Mouse (Mus musculus): ENCODE measurements around the gene Slc8a3. TPM values are rescaled to one million over a fixed set of nuclear protein-coding genes. Genes with fewer than 3 reads are reported as not detected.

Slc8a3 gene
- total and polyA plus RNA-seq, 2 experiments from 2014 or later = 10.5 to 38.7 TPM

DNA sequence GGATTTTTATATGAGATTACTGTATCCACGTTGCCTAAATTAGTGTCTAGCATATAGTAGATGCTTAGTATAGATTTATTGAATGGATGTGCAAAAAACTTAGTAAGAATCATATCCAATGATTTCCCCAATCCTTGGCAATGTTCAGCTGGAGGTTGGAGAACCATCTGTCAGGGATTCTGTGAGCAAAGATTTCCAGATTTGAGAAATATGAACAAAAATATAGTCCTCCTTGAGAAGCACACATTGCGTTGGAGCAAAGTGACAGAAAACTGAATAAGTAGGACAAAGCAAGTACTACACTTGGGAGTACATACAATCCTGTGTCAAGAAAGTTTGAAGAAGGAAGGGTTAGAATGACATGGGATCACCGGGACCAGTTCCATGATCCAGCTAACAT, 8.9 kb downstream of the Slc8a3 start:
- no peak overlapping the region for H3K4me3 ChIP-seq (ENCODE audit: low read depth, low read length)
- H3K27ac ChIP-seq (ENCODE audit: low read depth, low read length) = no peak overlapping the region
- no peaks in the 10 kb centered on the region for H3K27me3 ChIP-seq (ENCODE audit: insufficient read depth, low read length)
- H3K9me3 ChIP-seq (ENCODE audit: low read length) = no peaks in the 10 kb centered on the region
- WGBS = 79% methylated on average over 3 of the region's 3 CpGs
- no peaks in the 10 kb centered on the region for H3K36me3 ChIP-seq (ENCODE audit: insufficient read depth)
- no peak; the same call in 1 of the 2 replicates for ATAC-seq
- TF ChIP-seq CTCF (IDR thresholded peaks at IDR 0.05; ENCODE audit: low read depth) = no peak
- DNase-seq = peak; percentile 50
- no peak overlapping the region for H3K9ac ChIP-seq
- no peak overlapping the region for H3K4me2 ChIP-seq (ENCODE audit: low read depth)
- no peaks in the 10 kb centered on the region for H3K4me1 ChIP-seq (ENCODE audit: insufficient read depth)

DNA sequence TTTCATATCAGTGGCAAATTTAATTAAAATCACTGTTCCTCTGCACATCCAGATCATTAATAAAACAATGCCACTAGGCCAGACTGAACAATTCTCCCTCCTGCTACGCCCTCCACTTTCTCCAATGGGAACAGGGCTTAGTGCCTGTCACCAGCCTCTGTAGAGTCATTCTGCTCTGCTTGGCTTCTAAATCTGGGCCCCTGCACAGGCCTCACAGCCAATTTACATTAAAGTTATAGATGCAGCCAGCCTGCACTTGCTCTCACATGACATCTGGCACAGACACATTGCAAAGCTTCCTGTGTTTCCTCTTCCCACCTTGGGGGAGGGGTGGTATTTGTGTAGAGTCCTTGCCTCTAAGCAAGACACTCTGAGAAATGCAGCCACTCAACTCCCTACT, 12.0 kb downstream of the Slc8a3 start:
- ATAC-seq (peak; percentile 36; the same call in 1 of the 2 replicates), DNase-seq (peak; percentile 4)
- Histone ChIP-seq H3K4me1 (ENCODE audit: insufficient read depth) (no peaks in the 10 kb centered on the region), H3K36me3 (ENCODE audit: insufficient read depth) (no peaks in the 10 kb centered on the region), H3K27me3 (ENCODE audit: insufficient read depth, low read length) (no peaks in the 10 kb centered on the region), H3K27ac (ENCODE audit: low read depth, low read length) (no peak overlapping the region), H3K4me2 (ENCODE audit: low read depth) (no peak overlapping the region), H3K9ac (no peak overlapping the region), H3K4me3 (ENCODE audit: low read depth, low read length) (no peak overlapping the region), H3K9me3 (ENCODE audit: low read length) (no peaks in the 10 kb centered on the region)
- no peak for TF ChIP-seq CTCF (IDR thresholded peaks at IDR 0.05; ENCODE audit: low read depth)
- WGBS = 59% methylated on average over 1 of the region's 1 CpGs

DNA sequence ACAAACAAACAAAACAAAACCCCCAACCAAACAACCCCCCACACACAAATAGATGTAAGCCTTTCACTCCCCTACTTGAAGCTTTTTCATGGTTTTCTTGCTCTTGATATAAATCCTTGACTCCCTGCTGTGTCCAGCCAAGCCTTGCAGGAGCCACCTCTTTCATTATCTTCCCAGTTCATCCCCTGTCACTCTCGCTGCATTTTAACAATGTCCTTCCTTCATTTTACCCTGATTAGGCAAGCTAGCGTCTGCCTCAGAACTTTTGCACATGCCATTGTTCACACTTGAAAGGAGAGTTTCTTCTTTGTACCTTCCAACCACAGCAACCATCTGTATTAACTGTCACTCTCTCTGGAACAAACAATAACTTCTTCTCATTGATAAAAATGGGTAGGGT, 15.2 kb downstream of the Slc8a3 start:
- no peak for DNase-seq
- ATAC-seq = no peak
- no peak for TF ChIP-seq CTCF (IDR thresholded peaks at IDR 0.05; ENCODE audit: low read depth)
- Histone ChIP-seq H3K36me3 (ENCODE audit: insufficient read depth) (peaks cover 6% of the 10 kb centered on the region; the same call in 1 of the 2 replicates), H3K27me3 (ENCODE audit: insufficient read depth, low read length) (no peaks in the 10 kb centered on the region), H3K4me3 (ENCODE audit: low read depth, low read length) (no peak overlapping the region), H3K9me3 (ENCODE audit: low read length) (no peaks in the 10 kb centered on the region), H3K9ac (no peak overlapping the region), H3K27ac (ENCODE audit: low read depth, low read length) (no peak overlapping the region), H3K4me1 (ENCODE audit: insufficient read depth) (no peaks in the 10 kb centered on the region), H3K4me2 (ENCODE audit: low read depth) (no peak overlapping the region)
- WGBS = 3% methylated on average over 2 of the region's 2 CpGs

DNA sequence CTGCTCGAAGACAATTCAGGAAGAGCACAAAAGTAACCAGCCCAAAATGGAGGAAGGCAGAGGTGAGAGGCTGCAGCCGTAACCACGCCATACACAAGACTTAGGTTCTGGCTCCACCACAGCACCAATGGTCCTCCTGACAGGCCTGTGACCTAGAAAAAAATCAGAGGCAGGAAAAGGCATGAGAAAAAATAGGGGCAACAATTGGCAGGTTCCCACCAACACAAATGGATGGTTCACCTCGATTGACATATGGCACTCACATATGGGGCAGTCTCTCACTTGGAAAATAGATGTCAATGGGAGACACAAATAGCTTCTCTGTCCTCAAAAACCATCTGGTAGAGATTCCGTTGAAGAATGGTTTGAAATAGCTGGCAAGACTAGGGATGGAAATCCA, 17.0 kb downstream of the Slc8a3 start:
- 80% methylated on average over 5 of the region's 5 CpGs for WGBS
- DNase-seq = peak; percentile 14

DNA sequence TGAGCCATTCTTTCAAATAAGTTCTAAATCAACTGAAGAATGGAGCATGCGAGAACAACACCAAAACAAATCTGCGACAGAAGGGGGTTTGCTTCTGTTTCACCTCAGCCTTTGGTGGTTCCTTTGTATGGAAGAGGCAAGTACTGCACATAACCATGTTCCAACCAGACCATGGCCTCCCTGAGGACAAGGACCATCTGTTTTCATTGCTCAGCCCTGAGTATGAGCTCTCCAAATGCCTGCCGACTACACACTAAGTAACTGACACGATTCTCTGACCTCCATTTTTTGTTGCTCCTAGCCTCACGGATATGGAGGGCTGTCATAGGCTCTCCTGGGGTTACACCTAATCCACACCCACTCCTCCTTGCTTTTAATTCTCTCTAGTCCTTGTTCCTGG, 29.4 kb downstream of the Slc8a3 start:
- H3K4me2 ChIP-seq (ENCODE audit: low read depth) = no peak overlapping the region
- no peak overlapping the region for H3K27ac ChIP-seq (ENCODE audit: low read depth, low read length)
- no peak for DNase-seq
- H3K4me1 ChIP-seq (ENCODE audit: insufficient read depth) = no peaks in the 10 kb centered on the region
- no peak overlapping the region for H3K4me3 ChIP-seq (ENCODE audit: low read depth, low read length)
- H3K9me3 ChIP-seq (ENCODE audit: low read length) = no peaks in the 10 kb centered on the region
- peaks cover 3% of the 10 kb centered on the region; the same call in 1 of the 2 replicates for H3K36me3 ChIP-seq (ENCODE audit: insufficient read depth)
- WGBS = 80% methylated on average over 5 of the region's 5 CpGs
- H3K9ac ChIP-seq = no peak overlapping the region
- no peaks in the 10 kb centered on the region for H3K27me3 ChIP-seq (ENCODE audit: insufficient read depth, low read length)
- TF ChIP-seq CTCF (IDR thresholded peaks at IDR 0.05; ENCODE audit: low read depth) = no peak
- no peak for ATAC-seq

More for the DNA sequence above, 17.0 kb downstream of the Slc8a3 start:
- Histone ChIP-seq H3K27ac (ENCODE audit: low read depth, low read length) (no peak overlapping the region), H3K4me3 (ENCODE audit: low read depth, low read length) (no peak overlapping the region), H3K4me2 (ENCODE audit: low read depth) (no peak overlapping the region), H3K36me3 (ENCODE audit: insufficient read depth) (peaks cover 6% of the 10 kb centered on the region; the same call in 1 of the 2 replicates), H3K9me3 (ENCODE audit: low read length) (no peaks in the 10 kb centered on the region), H3K9ac (no peak overlapping the region), H3K4me1 (ENCODE audit: insufficient read depth) (no peaks in the 10 kb centered on the region), H3K27me3 (ENCODE audit: insufficient read depth, low read length) (no peaks in the 10 kb centered on the region)
- no peak for ATAC-seq
- no peak for TF ChIP-seq CTCF (IDR thresholded peaks at IDR 0.05; ENCODE audit: low read depth)

DNA sequence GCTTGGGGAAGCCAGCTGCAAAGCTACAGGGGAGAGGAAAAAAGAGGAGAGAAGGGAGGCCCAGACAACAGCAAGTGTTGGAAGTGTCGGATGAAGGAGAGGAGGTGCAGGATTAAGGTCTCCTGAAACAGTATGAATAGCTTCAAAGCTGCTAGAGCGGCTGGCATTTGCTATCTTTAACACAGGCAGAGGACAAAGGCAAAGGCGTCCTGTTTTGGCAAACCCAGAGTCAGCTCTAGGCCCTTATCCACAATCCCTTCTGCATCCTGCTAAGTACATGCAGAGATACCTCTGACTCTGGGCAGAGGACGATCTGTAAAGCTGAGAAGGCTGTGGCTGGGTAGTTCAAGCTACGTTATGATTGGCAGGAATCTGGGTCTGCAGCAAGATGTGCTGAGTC, 38.4 kb downstream of the Slc8a3 start:
- peak; percentile 8 for DNase-seq
- no peak for TF ChIP-seq CTCF (IDR thresholded peaks at IDR 0.05; ENCODE audit: low read depth)
- Histone ChIP-seq H3K4me2 (ENCODE audit: low read depth) (no peak overlapping the region), H3K4me3 (ENCODE audit: low read depth, low read length) (no peak overlapping the region), H3K36me3 (ENCODE audit: insufficient read depth) (no peaks in the 10 kb centered on the region), H3K27ac (ENCODE audit: low read depth, low read length) (no peak overlapping the region), H3K4me1 (ENCODE audit: insufficient read depth) (no peaks in the 10 kb centered on the region), H3K9ac (no peak overlapping the region), H3K27me3 (ENCODE audit: insufficient read depth, low read length) (no peaks in the 10 kb centered on the region), H3K9me3 (ENCODE audit: low read length) (no peaks in the 10 kb centered on the region)
- WGBS = 19% methylated on average over 5 of the region's 5 CpGs
- ATAC-seq = no peak

DNA sequence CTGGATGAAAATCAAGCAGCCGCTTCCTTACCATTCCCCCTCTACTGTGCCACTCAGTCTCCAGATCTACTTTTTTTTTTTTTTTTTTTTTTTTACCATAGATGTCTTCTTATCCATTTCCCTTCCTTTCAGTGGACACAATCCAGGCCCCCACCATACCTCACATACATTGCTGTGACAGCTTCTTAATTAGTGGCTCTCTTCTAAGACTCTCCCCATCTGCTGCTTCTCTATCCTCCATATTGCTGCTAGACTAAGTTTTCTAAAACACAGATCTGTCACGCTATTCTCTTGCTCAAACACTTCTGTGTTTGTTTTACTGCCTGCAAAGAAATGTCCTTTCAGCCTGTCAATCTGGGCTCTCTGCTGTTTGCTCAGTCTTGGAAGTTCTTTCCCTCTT, 54.9 kb downstream of the Slc8a3 start:
- peak; percentile 85 for ATAC-seq
- Histone ChIP-seq H3K9ac (no peak overlapping the region), H3K27ac (ENCODE audit: low read depth, low read length) (no peak overlapping the region), H3K4me2 (ENCODE audit: low read depth) (no peak overlapping the region), H3K27me3 (ENCODE audit: insufficient read depth, low read length) (peaks cover 9% of the 10 kb centered on the region; the same call in 1 of the 2 replicates), H3K36me3 (ENCODE audit: insufficient read depth) (no peaks in the 10 kb centered on the region), H3K4me1 (ENCODE audit: insufficient read depth) (no peaks in the 10 kb centered on the region; the same call in 1 of the 2 replicates), H3K9me3 (ENCODE audit: low read length) (no peaks in the 10 kb centered on the region), H3K4me3 (ENCODE audit: low read depth, low read length) (no peak overlapping the region)
- TF ChIP-seq CTCF (IDR thresholded peaks at IDR 0.05; ENCODE audit: low read depth) = no peak
- DNase-seq = peak; percentile 55
- WGBS = 52% methylated on average over 2 of the region's 2 CpGs

Measured in forebrain, postnatal 0 days (tissue).